Mouse (Mus musculus) testis, adult 2 months (tissue): Measurements from ENCODE around the gene Cobll1.

Experiments
- CTCF ChIP-seq: fragments of 200-500 bp; IDR thresholded peaks from 2 replicates; pipeline ENCODE4 v1.5.1; 2012; ENCODE audit warnings: low read depth, mild to moderate bottlenecking, inconsistent platforms, low read length, moderate library complexity; ENCODE audit not compliant: control insufficient read depth, insufficient read depth, insufficient replicate concordance
- POLR2A ChIP-seq: fragments of 200-500 bp; IDR thresholded peaks from 2 replicates; pipeline ENCODE4 v1.6.1; 2012; ENCODE audit warnings: low read depth, mild to moderate bottlenecking, inconsistent platforms, low read length, moderate library complexity; ENCODE audit not compliant: control insufficient read depth

DNA sequence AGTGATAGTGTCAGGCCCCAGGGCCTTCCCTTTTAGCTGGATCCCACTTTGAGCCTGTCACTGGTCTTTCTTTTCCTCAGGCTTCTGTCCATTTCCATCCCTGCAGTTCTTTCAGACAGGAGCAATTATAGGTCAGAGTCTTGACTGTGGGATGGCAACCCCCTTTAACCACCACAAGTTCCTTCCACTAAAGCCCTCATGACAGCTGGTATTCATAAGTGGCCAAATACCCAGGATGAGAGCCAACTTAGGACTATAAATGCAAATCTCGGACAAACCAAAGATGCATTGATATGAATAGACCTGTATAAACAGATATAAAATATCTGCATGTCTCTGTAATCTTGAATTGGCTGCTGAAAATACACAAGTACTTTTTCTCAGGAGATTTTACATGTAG lies 49.5 kb upstream of the Cobll1 start:
- no peak for TF ChIP-seq CTCF
- TF ChIP-seq POLR2A, result no peak
